Mouse (Mus musculus) spleen, postnatal 4 days (tissue): ENCODE data around the gene Tspan12.
"Not testable (repeated sequence)": the region's sequence is repeated elsewhere in the genome, so short reads cannot be mapped to it uniquely, and the experiment has no call there.

Experiments used
- DNase-seq, 2 experiments: peaks; one replicate each; pipeline ENCODE4 v3.0.0; 2022; ENCODE audit warnings: low spot score in 2 of 2

The Tspan12 gene

GRCm38 (mm10) chr6:21852344-21852785 is at the start of gene Tspan12:
Gene Tspan12 (minus strand): TSS chr6:21852515.
- DNase-seq = no peak

GRCm38 (mm10) chr6:21894451-21894850 is 42.1 kb upstream of the Tspan12 start:
- DNase-seq = peak in 1 of 2 experiments; percentile 11

GRCm38 (mm10) chr6:21889101-21889500 is 36.8 kb upstream of the Tspan12 start:
- no peak for DNase-seq

GRCm38 (mm10) chr6:21887971-21888370 is 35.7 kb upstream of the Tspan12 start:
- DNase-seq = not testable (repeated sequence)

GRCm38 (mm10) chr6:21879496-21879895 is 27.2 kb upstream of the Tspan12 start:
- DNase-seq = no peak

- DNase-seq = no peak
Measured at GRCm38 (mm10) chr6:21867310-21867709, 15.0 kb upstream of the Tspan12 start.

GRCm38 (mm10) chr6:21864179-21864578 is 11.9 kb upstream of the Tspan12 start:
- no peak for DNase-seq

- no peak for DNase-seq
Measured at GRCm38 (mm10) chr6:21863561-21863960, 11.2 kb upstream of the Tspan12 start.

GRCm38 (mm10) chr6:21861316-21861715 is 9.0 kb upstream of the Tspan12 start:
- DNase-seq = no peak

- no peak for DNase-seq
Measured at GRCm38 (mm10) chr6:21857843-21858242, 5.5 kb upstream of the Tspan12 start.

- no peak for DNase-seq
Measured at GRCm38 (mm10) chr6:21855921-21856320, 3.6 kb upstream of the Tspan12 start.

GRCm38 (mm10) chr6:21853342-21853741 is 1.0 kb upstream of the Tspan12 start:
- no peak for DNase-seq

GRCm38 (mm10) chr6:21851596-21852343 is 545 bp downstream of the Tspan12 start:
- peak; percentile 38 to 65 for DNase-seq

GRCm38 (mm10) chr6:21851346-21851595 is 1.0 kb downstream of the Tspan12 start:
- no peak for DNase-seq

- no peak for DNase-seq
Measured at GRCm38 (mm10) chr6:21850526-21851345, 1.6 kb downstream of the Tspan12 start.

GRCm38 (mm10) chr6:21848808-21849207 is 3.5 kb downstream of the Tspan12 start:
- DNase-seq = no peak

GRCm38 (mm10) chr6:21839976-21840775 is 12.1 kb downstream of the Tspan12 start:
- DNase-seq = no peak

GRCm38 (mm10) chr6:21839244-21839814 is 13.0 kb downstream of the Tspan12 start:
- no peak for DNase-seq

GRCm38 (mm10) chr6:21833531-21833930 is 18.8 kb downstream of the Tspan12 start:
- DNase-seq = no peak

- DNase-seq = no peak
Measured at GRCm38 (mm10) chr6:21831871-21832270, 20.4 kb downstream of the Tspan12 start.

- no peak for DNase-seq
Measured at GRCm38 (mm10) chr6:21830931-21831330, 21.4 kb downstream of the Tspan12 start.

- no peak for DNase-seq
Measured at GRCm38 (mm10) chr6:21829930-21830329, 22.4 kb downstream of the Tspan12 start.
